Mouse (Mus musculus) heart, postnatal 0 days (tissue): ENCODE data around the gene Tox2.

ENCODE experiments used
- CTCF ChIP-seq: IDR thresholded peaks from 2 replicates; pipeline ENCODE4 v1.5.1; 2016; ENCODE audit warnings: antibody characterized with exemption, control low read depth, low read depth
- EP300 ChIP-seq: IDR thresholded peaks from 2 replicates; pipeline ENCODE4 v1.6.1; 2016; ENCODE audit warnings: antibody characterized with exemption, low read depth

- TF ChIP-seq EP300 (no peak), CTCF (no peak)
Measured at GRCm38 (mm10) chr2:163277979-163278378, 75.1 kb downstream of the Tox2 start.
